Mouse (Mus musculus): ENCODE data around the gene Gas1.

DNA sequence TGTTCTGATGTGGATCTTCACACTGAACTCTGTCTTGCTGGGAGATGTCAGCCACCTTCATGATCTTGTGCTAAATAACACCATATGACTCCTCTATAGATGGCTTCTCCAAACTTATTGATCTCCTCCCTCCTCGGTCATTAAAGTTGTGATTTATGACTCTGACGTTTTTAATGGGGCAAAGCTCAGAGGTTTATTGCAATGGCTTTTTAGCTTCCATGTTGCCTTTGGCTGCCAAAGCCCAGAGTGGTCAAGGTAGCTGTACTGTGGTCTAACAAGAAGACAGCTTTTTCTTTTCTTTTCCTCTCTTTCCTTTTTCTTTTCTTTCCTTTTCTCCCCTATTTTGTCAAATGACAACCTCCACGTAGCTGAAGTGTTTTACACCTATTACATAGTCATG is 52.1 kb downstream of the Gas1 start:
- TF ChIP-seq EP300 (IDR thresholded peaks at IDR 0.05; ENCODE audit: low read depth), result no peak
- TF ChIP-seq CTCF (IDR thresholded peaks at IDR 0.05; ENCODE audit: low read depth), result no peak
